Mouse (Mus musculus): ENCODE results near the gene E2f3.

GRCm38 (mm10) chr13:29960416-29960815, 25.4 kb downstream of the E2f3 start:
- TF ChIP-seq CTCF (IDR thresholded peaks at IDR 0.05; ENCODE audit: low read depth, low read length) (no peak), POLR2A (IDR thresholded peaks at IDR 0.05; ENCODE audit: extremely low read depth, insufficient read depth, low read length) (no peak)
